Mouse (Mus musculus) olfactory bulb, adult 2 months (tissue): Measurements from ENCODE around the gene Prom2.

ENCODE experiments used
- CTCF ChIP-seq: fragments of 200-500 bp; IDR thresholded peaks from 2 replicates; pipeline ENCODE4 v1.5.1; 2012; ENCODE audit warnings: low read depth, mild to moderate bottlenecking, low read length, moderate library complexity; ENCODE audit not compliant: insufficient read depth
- POLR2A ChIP-seq: fragments of 200-500 bp; IDR thresholded peaks from 2 replicates; pipeline ENCODE4 v1.6.1; 2012; ENCODE audit warnings: mild to moderate bottlenecking, low read depth, low read length, moderate library complexity; ENCODE audit not compliant: insufficient read depth

- TF ChIP-seq CTCF = no peak
- no peak for TF ChIP-seq POLR2A
Measured at GRCm38 (mm10) chr2:127530418-127530817, 10.8 kb downstream of the Prom2 start.
